Mouse (Mus musculus) MEL (cell line): ENCODE results near the gene Katnbl1. TPM values are rescaled to one million over a fixed set of nuclear protein-coding genes. Genes with fewer than 3 reads are reported as not detected.

Source experiments
- DNase-seq: peaks from one replicate; pipeline ENCODE4 v3.0.0; 2011; ENCODE audit warnings: low read depth, low spot score
- H3K27ac ChIP-seq: 2 replicates; pipeline ENCODE4 v1.5.1; 2012; ENCODE audit warnings: low read depth, mild to moderate bottlenecking, control low read depth, low read length, moderate library complexity; ENCODE audit not compliant: control insufficient read depth
- H3K27me3 ChIP-seq, 2 experiments: fragments of 150-350 bp in 1 of 2; sonication (generic) in 1 of 2; 2 replicates each; pipeline ENCODE4 v1.6.1; 2012; ENCODE audit warnings: low read length in 2 of 2, mild to moderate bottlenecking in 2 of 2, improper control_type of control experiment in 1 of 2, moderate library complexity in 1 of 2; ENCODE audit not compliant: insufficient read depth in 2 of 2, control insufficient read depth in 1 of 2
- H3K36me3 ChIP-seq, 2 experiments: 2 replicates each; pipeline ENCODE4 v1.6.1; 2012 to 2014; ENCODE audit warnings: low read length in 2 of 2, improper control_type of control experiment in 1 of 2, inconsistent platforms in 1 of 2, mild to moderate bottlenecking in 1 of 2; ENCODE audit not compliant: insufficient read depth in 2 of 2, control insufficient read depth in 1 of 2
- H3K4me1 ChIP-seq, 2 experiments: fragments of 150-350 bp in 1 of 2; sonication (generic) in 1 of 2; 2 replicates each; pipeline ENCODE4 v1.6.1; 2012; ENCODE audit warnings: low read length in 2 of 2, improper control_type of control experiment in 1 of 2, mild to moderate bottlenecking in 1 of 2; ENCODE audit not compliant: insufficient read depth in 2 of 2, control insufficient read depth in 1 of 2
- H3K4me3 ChIP-seq, 2 experiments: fragments of 150-350 bp in 1 of 2; sonication (generic) in 1 of 2; 2 replicates each; pipeline ENCODE4 v1.5.1; 2012; ENCODE audit warnings: low read depth in 2 of 2, low read length in 2 of 2, mild to moderate bottlenecking in 2 of 2, moderate library complexity in 2 of 2, control low read depth in 1 of 2, improper control_type of control experiment in 1 of 2; ENCODE audit not compliant: control insufficient read depth in 1 of 2, insufficient read depth in 1 of 2
- H3K79me2 ChIP-seq: 2 replicates; pipeline ENCODE4 v1.6.1; 2012; ENCODE audit warnings: mild to moderate bottlenecking, low read length, moderate library complexity; ENCODE audit not compliant: control insufficient read depth, poor library complexity, insufficient read depth
- H3K9ac ChIP-seq: 2 replicates; pipeline ENCODE4 v1.6.1; 2012; ENCODE audit warnings: low read depth, mild to moderate bottlenecking, control low read depth, low read length, moderate library complexity; ENCODE audit not compliant: control insufficient read depth, poor library complexity, severe bottlenecking
- H3K9me3 ChIP-seq: fragments of 150-350 bp; sonication (generic); replicated peaks from 2 replicates; pipeline ENCODE4 v1.6.1; 2012; ENCODE audit warnings: mild to moderate bottlenecking, low read length, improper control_type of control experiment, moderate library complexity; ENCODE audit not compliant: insufficient read depth
- CHD2 ChIP-seq: IDR thresholded peaks from 2 replicates; pipeline ENCODE4 v1.6.1; 2011; ENCODE audit warnings: low read length, improper control_type of control experiment
- CTCF ChIP-seq, 3 experiments: IDR thresholded peaks in 2 of 3; conservative IDR thresholded peaks in 1 of 3; 2 replicates each; pipeline ENCODE4 v1.5.1; 2011 to 2012; ENCODE audit warnings: low read length in 3 of 3, low read depth in 2 of 3, mild to moderate bottlenecking in 2 of 3, improper control_type of control experiment in 1 of 3, inconsistent platforms in 1 of 3, mixed read lengths in 1 of 3, moderate library complexity in 1 of 3; ENCODE audit not compliant: control insufficient read depth in 1 of 3, insufficient read depth in 1 of 3, poor library complexity in 1 of 3, severe bottlenecking in 1 of 3
- E2F4 ChIP-seq: IDR thresholded peaks from 2 replicates; pipeline ENCODE4 v1.6.1; 2011; ENCODE audit warnings: low read depth, low read length, improper control_type of control experiment, borderline replicate concordance
- ELF1 ChIP-seq: IDR thresholded peaks from 2 replicates; pipeline ENCODE4 v1.6.1; 2014; ENCODE audit warnings: low read depth, mild to moderate bottlenecking, inconsistent platforms, low read length, improper control_type of control experiment, moderate library complexity
- EP300 ChIP-seq, 2 experiments: IDR thresholded peaks; 2 replicates each; pipeline ENCODE4 v1.6.1; 2011; ENCODE audit warnings: improper control_type of control experiment in 2 of 2, low read length in 2 of 2, low read depth in 1 of 2, mild to moderate bottlenecking in 1 of 2
- ETS1 ChIP-seq: IDR thresholded peaks from 2 replicates; pipeline ENCODE4 v1.6.1; 2012; ENCODE audit warnings: low read depth, mild to moderate bottlenecking, inconsistent platforms, low read length, improper control_type of control experiment, moderate library complexity
- GABPA ChIP-seq: IDR thresholded peaks from 2 replicates; pipeline ENCODE4 v1.6.1; 2012; ENCODE audit warnings: low read depth, mild to moderate bottlenecking, inconsistent platforms, low read length, improper control_type of control experiment, moderate library complexity
- GATA1 ChIP-seq: IDR thresholded peaks from 2 replicates; pipeline ENCODE4 v1.6.1; 2011; ENCODE audit warnings: low read depth, low read length, improper control_type of control experiment
- HCFC1 ChIP-seq: IDR thresholded peaks from 2 replicates; pipeline ENCODE4 v1.6.1; 2012; ENCODE audit warnings: low read depth, mild to moderate bottlenecking, inconsistent platforms, low read length, improper control_type of control experiment, moderate library complexity
- JUND ChIP-seq: IDR thresholded peaks from 2 replicates; pipeline ENCODE4 v1.6.1; 2011; ENCODE audit warnings: low read depth, mild to moderate bottlenecking, improper control_type of control experiment, low read length
- MAX ChIP-seq: IDR thresholded peaks from 2 replicates; pipeline ENCODE4 v1.6.1; 2011; ENCODE audit warnings: low read length, improper control_type of control experiment
- MAZ ChIP-seq: IDR thresholded peaks from 2 replicates; pipeline ENCODE4 v1.6.1; 2012; ENCODE audit warnings: low read depth, mild to moderate bottlenecking, inconsistent platforms, low read length, improper control_type of control experiment
- MEF2A ChIP-seq: IDR thresholded peaks from 2 replicates; pipeline ENCODE4 v1.6.1; 2014; ENCODE audit warnings: low read depth, mild to moderate bottlenecking, inconsistent platforms, low read length, improper control_type of control experiment; ENCODE audit not compliant: poor library complexity, insufficient replicate concordance, severe bottlenecking; ENCODE audit errors: extremely low read depth
- MXI1 ChIP-seq: IDR thresholded peaks from 2 replicates; pipeline ENCODE4 v1.6.1; 2011; ENCODE audit warnings: mild to moderate bottlenecking, low read depth, low read length, improper control_type of control experiment
- MYB ChIP-seq: IDR thresholded peaks from 2 replicates; pipeline ENCODE4 v1.6.1; 2011; ENCODE audit warnings: mild to moderate bottlenecking, low read depth, low read length, improper control_type of control experiment
- NRF1 ChIP-seq: IDR thresholded peaks from 2 replicates; pipeline ENCODE4 v1.6.1; 2014; ENCODE audit warnings: low read depth, mild to moderate bottlenecking, inconsistent platforms, low read length, improper control_type of control experiment, moderate library complexity; ENCODE audit not compliant: poor library complexity, insufficient read depth, severe bottlenecking
- POLR2A ChIP-seq, 2 experiments: IDR thresholded peaks; 2 replicates each; pipeline ENCODE4 v1.6.1; 2011 to 2012; ENCODE audit warnings: low read length in 2 of 2, mild to moderate bottlenecking in 2 of 2, control low read depth in 1 of 2, improper control_type of control experiment in 1 of 2, low read depth in 1 of 2, moderate library complexity in 1 of 2; ENCODE audit not compliant: control insufficient read depth in 1 of 2, insufficient read depth in 1 of 2, poor library complexity in 1 of 2
- POLR2AphosphoS2 ChIP-seq: IDR thresholded peaks from 2 replicates; pipeline ENCODE4 v1.6.1; 2011; ENCODE audit warnings: low read length, improper control_type of control experiment
- SIN3A ChIP-seq: IDR thresholded peaks from 2 replicates; pipeline ENCODE4 v1.6.1; 2012; ENCODE audit warnings: low read length, improper control_type of control experiment, inconsistent platforms
- SMC3 ChIP-seq: IDR thresholded peaks from 2 replicates; pipeline ENCODE4 v1.6.1; 2011; ENCODE audit warnings: low read depth, low read length, improper control_type of control experiment
- TAL1 ChIP-seq: IDR thresholded peaks from 2 replicates; pipeline ENCODE4 v1.6.1; 2012; ENCODE audit warnings: mild to moderate bottlenecking, inconsistent platforms, low read length, moderate library complexity, mixed read lengths
- ZC3H11A ChIP-seq: IDR thresholded peaks from 2 replicates; pipeline ENCODE4 v1.6.1; 2012; ENCODE audit warnings: low read depth, mild to moderate bottlenecking, inconsistent platforms, low read length, improper control_type of control experiment
- ZMIZ1 ChIP-seq: IDR thresholded peaks from 2 replicates; pipeline ENCODE4 v1.6.1; 2012; ENCODE audit warnings: low read depth, mild to moderate bottlenecking, inconsistent platforms, low read length, improper control_type of control experiment, moderate library complexity
- polyA plus RNA-seq, 2 experiments: library from polyadenylated mRNA; stranded (reverse) in 1 of 2; unstranded in 1 of 2; fragments of >175 nt in 1 of 2; fragments of >200 nt in 1 of 2; gene quantifications; 2 replicates each; pipeline versions ENCODE4 v1.2.1 to v1.2.4; 2012; ENCODE audit warnings: low replicate concordance in 2 of 2, low read depth in 1 of 2; ENCODE audit not compliant: insufficient read length in 2 of 2, insufficient read depth in 1 of 2, missing spikeins in 1 of 2
- total RNA-seq: library from RNA; depleted of rRNA; stranded (reverse); fragments of 300-350 nt; gene quantifications from 2 replicates; pipeline ENCODE4 v1.2.3, GENCODE M21; 2012

The Katnbl1 gene
- total and polyA plus RNA-seq, 3 experiments = 12.6 to 16.6 TPM; not detected in 1

GRCm38 (mm10) chr2:112367726-112368673 is 11.0 kb upstream of the Katnbl1 start, which contains the start of gene Emc4 (continued):
- TF ChIP-seq MAX = peak; percentile 86
- TF ChIP-seq GATA1 = peak; percentile 10; the same call in 1 of the 2 replicates
- peak; percentile 33 to 39; a peak in 2 of 4 replicates for TF ChIP-seq EP300 (IDR thresholded peaks at IDR 0.05; ENCODE audit: low read depth in 1 of 2, low read length in 2 of 2)
- 0 out of 2 replicates have a peak, but pooled peaks have one; percentile 14 for TF ChIP-seq NRF1

- Histone ChIP-seq H3K9ac (no peak overlapping the region), H3K4me1 (peaks cover 12 to 18% of the 10 kb centered on the region in 2 experiments), H3K27me3 (no peaks in the 10 kb centered on the region), H3K4me3 (no peak overlapping the region), H3K27ac (no peak overlapping the region), H3K9me3 (no peaks in the 10 kb centered on the region), H3K36me3 (peaks cover 5 to 19% of the 10 kb centered on the region in 2 experiments), H3K79me2 (peaks cover 20% of the 10 kb centered on the region)
- TF ChIP-seq ELF1 = no peak
- no peak for TF ChIP-seq MAX
- no peak for TF ChIP-seq ETS1
- DNase-seq = no peak
Measured at GRCm38 (mm10) chr2:112369941-112370340, 9.1 kb upstream of the Katnbl1 start.

- no peak overlapping the region for H3K9ac ChIP-seq
Measured at GRCm38 (mm10) chr2:112373141-112373540, 5.9 kb upstream of the Katnbl1 start.

More at GRCm38 (mm10) chr2:112373141-112373540, 5.9 kb upstream of the Katnbl1 start:
- no peaks in the 10 kb centered on the region for H3K9me3 ChIP-seq
- H3K27ac ChIP-seq = no peak overlapping the region
- TF ChIP-seq SIN3A (no peak), GABPA (no peak), GATA1 (no peak), CHD2 (no peak), MAZ (no peak), POLR2AphosphoS2 (no peak), CTCF (IDR thresholded peaks at IDR 0.05 in 2 of 3, conservative IDR thresholded peaks at IDR 0.05 in 1 of 3; ENCODE audit: control insufficient read depth in 1 of 3, insufficient read depth in 1 of 3, low read depth in 2 of 3, low read length in 3 of 3, poor library complexity in 1 of 3, severe bottlenecking in 1 of 3) (no peak), E2F4 (no peak), ZMIZ1 (no peak), TAL1 (no peak), MEF2A (no peak), ZC3H11A (no peak), POLR2A (IDR thresholded peaks at IDR 0.05; ENCODE audit: control insufficient read depth in 1 of 2, insufficient read depth in 1 of 2, low read depth in 1 of 2, low read length in 2 of 2, poor library complexity in 1 of 2) (no peak), SMC3 (no peak), MYB (no peak), HCFC1 (no peak), MXI1 (no peak), JUND (no peak)
- peaks cover 7 to 17% of the 10 kb centered on the region in 2 experiments for H3K4me1 ChIP-seq
- DNase-seq = no peak
- no peaks in the 10 kb centered on the region for H3K27me3 ChIP-seq
- H3K79me2 ChIP-seq = no peaks in the 10 kb centered on the region
- H3K4me3 ChIP-seq = no peak overlapping the region
- H3K36me3 ChIP-seq = peaks cover 0 to 9% of the 10 kb centered on the region in 2 experiments; a peak in 2 of 4 replicates
